Mouse (Mus musculus) T-cell, adult 2 months (primary cell): ENCODE data around the gene Sbno1.

ENCODE experiments used
- DNase-seq: peaks from one replicate; pipeline ENCODE4 v3.0.0; 2022; ENCODE audit warnings: low spot score

The Sbno1 gene

DNA sequence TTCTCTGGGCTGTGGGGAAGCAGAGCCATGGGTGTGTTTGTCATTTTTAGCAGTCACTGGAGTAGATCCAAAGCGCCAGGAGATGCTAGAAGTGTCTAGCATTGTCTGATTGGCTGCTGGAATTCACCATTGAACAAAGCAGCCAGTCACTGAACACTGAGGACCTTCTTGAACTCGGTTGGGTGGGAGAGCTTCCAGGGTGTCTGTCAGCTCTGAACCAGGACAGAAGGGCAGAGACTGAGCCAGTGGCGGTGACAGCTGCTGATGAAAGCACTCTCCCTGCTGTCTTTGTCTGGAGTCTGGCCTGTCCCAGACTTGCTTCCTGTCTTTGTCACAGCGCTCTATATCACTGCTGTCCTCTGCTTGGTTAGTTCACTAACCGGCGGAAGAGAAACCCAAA, 91.4 kb downstream of the Sbno1 start:
- DNase-seq: no peak

DNA sequence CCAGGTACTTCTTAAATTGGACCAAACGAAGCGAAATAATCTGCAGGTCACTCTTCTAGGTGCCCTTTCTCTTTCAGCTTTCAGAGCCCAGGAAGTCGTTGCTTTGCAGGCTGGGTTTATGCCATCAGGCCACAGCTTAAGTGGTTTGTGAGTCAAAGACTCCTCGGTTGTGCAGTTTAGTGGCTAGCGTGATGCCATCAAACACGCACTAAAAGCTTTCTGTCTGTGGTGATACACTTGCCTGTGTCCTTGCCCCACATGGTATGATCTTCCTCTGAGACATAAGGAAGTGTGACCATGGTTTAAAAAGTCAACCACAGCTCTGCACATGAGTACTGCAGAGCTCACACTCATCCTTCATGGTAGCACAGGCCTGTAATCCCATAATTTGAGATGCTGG, 95.7 kb downstream of the Sbno1 start:
- no peak for DNase-seq

DNA sequence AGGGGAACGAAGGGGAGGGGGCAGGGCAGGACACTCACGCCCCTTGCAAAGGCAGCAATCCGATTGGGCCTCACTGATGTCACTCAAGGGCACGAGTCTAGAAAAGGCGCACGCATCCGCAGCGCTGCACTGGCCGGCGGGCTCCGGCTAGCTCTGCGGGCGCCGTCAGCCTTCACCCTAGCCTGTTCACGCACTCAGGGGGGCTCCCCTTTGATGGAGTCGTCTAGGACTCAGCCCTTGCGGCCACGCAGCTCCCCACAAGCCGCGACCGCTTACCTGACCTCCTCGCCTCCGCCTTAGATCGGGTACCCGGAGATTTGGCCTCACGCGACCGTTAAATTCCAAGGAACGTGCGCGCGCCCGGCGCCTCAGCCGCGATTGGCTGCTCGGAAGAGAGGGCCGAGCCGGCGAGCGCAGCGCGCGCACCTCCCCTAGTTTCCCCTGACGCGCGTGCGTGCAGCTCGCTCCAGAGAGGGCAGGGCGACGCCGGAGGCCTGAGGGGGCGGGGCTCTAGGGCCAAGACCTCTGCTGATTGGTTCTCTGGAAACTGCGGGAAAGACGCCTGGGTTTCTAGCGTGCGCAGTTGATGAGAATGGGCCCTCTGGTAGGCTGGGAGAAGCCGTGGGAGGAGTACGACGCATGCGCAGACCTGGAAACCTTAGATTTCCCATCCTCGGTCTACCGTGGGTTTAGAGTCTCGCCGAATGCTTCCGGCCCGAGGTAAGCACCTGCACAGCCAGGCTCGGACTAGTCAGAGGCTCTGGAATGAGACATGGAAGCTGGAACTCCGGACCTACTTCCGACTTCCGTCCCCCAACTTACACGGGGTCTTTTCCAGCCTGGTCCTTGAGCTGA, 98.1 kb downstream of the Sbno1 start, which contains the start of the genes Mphosph9 and 2810006K23Rik:
Mphosph9 (minus strand) TSS at position 463 of the 855 bp plus-strand sequence.
2810006K23Rik (plus strand) TSS at position 580 of the 855 bp plus-strand sequence.
- DNase-seq: peak; percentile 100

DNA sequence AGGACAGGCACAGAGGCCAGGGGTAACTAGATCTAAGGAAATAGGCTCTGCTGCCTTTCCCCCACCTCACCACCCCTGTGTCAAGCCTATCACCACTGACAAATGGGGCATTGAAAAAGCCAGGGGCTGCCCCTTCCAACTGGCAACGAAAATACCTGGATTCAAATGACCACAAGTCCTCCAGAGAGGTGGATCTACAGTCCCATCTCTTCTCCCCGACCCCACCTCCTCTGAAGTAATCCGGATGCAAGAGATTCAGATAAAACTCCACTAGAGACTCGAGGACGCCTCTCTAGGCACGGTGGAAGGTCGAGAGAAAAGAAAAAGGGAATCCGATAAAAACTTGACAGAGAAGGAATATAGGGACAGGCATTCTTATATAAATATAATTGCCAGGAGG, 99.0 kb downstream of the Sbno1 start:
- DNase-seq: no peak
